Comparison of ENCODE assay signal across 15 mouse cellular contexts in the genomic region with DNA sequence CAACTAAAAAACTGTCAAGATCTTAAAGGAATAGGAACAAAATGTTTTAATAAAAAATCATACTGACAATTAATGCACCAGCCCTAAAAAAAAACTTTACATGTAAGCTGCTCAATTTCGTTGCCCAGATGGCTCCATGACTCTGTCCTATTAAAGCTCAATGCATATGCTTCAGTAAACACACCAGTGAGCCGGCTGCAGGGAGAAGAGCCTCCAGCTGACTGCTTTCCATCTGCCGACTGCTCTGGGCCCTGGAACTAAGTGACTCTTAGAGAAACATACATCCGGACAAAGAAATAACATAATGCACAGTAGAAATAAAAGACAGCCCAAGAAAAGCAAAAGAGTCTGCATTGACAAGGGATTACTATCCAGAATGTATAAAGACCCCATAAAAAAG. TPM values are rescaled to one million over a fixed set of nuclear protein-coding genes. Genes with fewer than 3 reads are reported as not detected.
DNase-seq lines count a peak whose midpoint lies in the region; ATAC-seq lines count a peak whose summit lies in the region.
"Had no signal": no experiment of that assay in that cellular context is flagged by ENCODE, and none has a peak within 500 bp of the region (broad histone marks: within the 10 kb centered on the region; RNA-seq: fewer than 3 reads in every experiment).

No protein-coding gene starts in this region.

- WGBS in hindbrain, embryonic 14.5 days = 15% methylated on average over 4 of the region's 4 CpGs
- WGBS in hindbrain, embryonic 10.5 days = 32% methylated on average over 4 of the region's 4 CpGs
- WGBS in neural tube, embryonic 11.5 days = 31% methylated on average over 4 of the region's 4 CpGs

- no peaks in the 10 kb centered on the region for H3K27me3 ChIP-seq in hindbrain, embryonic 14.5 days (ENCODE audit: control insufficient read depth, insufficient read depth, low read length)
- H3K27me3 ChIP-seq in hindbrain, embryonic 10.5 days (ENCODE audit: insufficient read depth, poor library complexity, severe bottlenecking) = no peaks in the 10 kb centered on the region
- no peaks in the 10 kb centered on the region for H3K27me3 ChIP-seq in neural tube, embryonic 11.5 days (ENCODE audit: control insufficient read depth, insufficient read depth, low read length)
- H3K27me3 ChIP-seq: embryonic facial prominence, embryonic 15.5 days had no signal

- no peaks in the 10 kb centered on the region for H3K36me3 ChIP-seq in hindbrain, embryonic 14.5 days (replicated peaks; ENCODE audit: control insufficient read depth, insufficient read depth)
- no peaks in the 10 kb centered on the region for H3K36me3 ChIP-seq in hindbrain, embryonic 10.5 days
- no peaks in the 10 kb centered on the region for H3K36me3 ChIP-seq in neural tube, embryonic 11.5 days (ENCODE audit: control insufficient read depth, insufficient read depth, low read length)
- H3K36me3 ChIP-seq: embryonic facial prominence, embryonic 15.5 days had no signal

- H3K4me1 ChIP-seq in hindbrain, embryonic 14.5 days (replicated peaks; ENCODE audit: control insufficient read depth, insufficient read depth, low read length) = no peaks in the 10 kb centered on the region
- H3K4me1 ChIP-seq in hindbrain, embryonic 10.5 days (replicated peaks) = peaks cover 13% of the 10 kb centered on the region
- no peaks in the 10 kb centered on the region for H3K4me1 ChIP-seq in neural tube, embryonic 11.5 days (ENCODE audit: control insufficient read depth, insufficient read depth, low read length)
- H3K4me1 ChIP-seq: embryonic facial prominence, embryonic 15.5 days had no signal

- H3K4me3 ChIP-seq in hindbrain, embryonic 14.5 days (replicated peaks; ENCODE audit: low read length) = no peak overlapping the region
- no peak overlapping the region for H3K4me3 ChIP-seq in hindbrain, embryonic 10.5 days
- H3K4me3 ChIP-seq in neural tube, embryonic 11.5 days (ENCODE audit: low read depth, low read length) = no peak overlapping the region
- H3K4me3 ChIP-seq: embryonic facial prominence, embryonic 15.5 days had no signal

- no peak overlapping the region for H3K9ac ChIP-seq in hindbrain, embryonic 14.5 days
- no peak overlapping the region for H3K9ac ChIP-seq in neural tube, embryonic 11.5 days (ENCODE audit: low read length)
- H3K9ac ChIP-seq: embryonic facial prominence, embryonic 15.5 days had no signal

- no peak overlapping the region for H3K4me2 ChIP-seq in hindbrain, embryonic 14.5 days (replicated peaks)
- H3K4me2 ChIP-seq in neural tube, embryonic 11.5 days (ENCODE audit: low read depth) = no peak overlapping the region
- H3K4me2 ChIP-seq: embryonic facial prominence, embryonic 15.5 days had no signal

- no peak for ATAC-seq in hindbrain, embryonic 14.5 days (ENCODE audit: low FRiP score)
- no peak for ATAC-seq in neural tube, embryonic 11.5 days (ENCODE audit: insufficient read depth, low FRiP score, low TSS enrichment)
- ATAC-seq: CD4-positive, CD25-positive, alpha-beta regulatory T cell, adult 4 months; intestine, embryonic 16.5 days had no signal

- DNase-seq in hindbrain, embryonic 14.5 days (ENCODE audit: low spot score) = peak; percentile 29
- DNase-seq in hindbrain, embryonic 10.5 days (ENCODE audit: low spot score) = no peak
- DNase-seq in neural tube, embryonic 11.5 days (ENCODE audit: low spot score) = peak; percentile 13
- no peak for DNase-seq in neural tube, embryonic 10.5 days (ENCODE audit: extremely low spot score, low spot score)
- peak; percentile 85 for DNase-seq in cerebellum, adult 9-11 months
- peak; percentile 68 for DNase-seq in retina, embryonic 14.5 days (ENCODE audit: low spot score)
- DNase-seq in spleen, postnatal 4 days (ENCODE audit: low spot score in 2 of 2) = no peak
- DNase-seq in adrenal gland, postnatal 4 days (ENCODE audit: low spot score in 2 of 2) = no peak
- DNase-seq: heart, adult 11 months; heart, postnatal 10 days; kidney, postnatal 14 days; lung, postnatal 10 days had no signal

- H3K9me3 ChIP-seq in hindbrain, embryonic 14.5 days (ENCODE audit: control insufficient read depth, low read length) = no peaks in the 10 kb centered on the region
- no peaks in the 10 kb centered on the region for H3K9me3 ChIP-seq in hindbrain, embryonic 10.5 days
- H3K9me3 ChIP-seq in neural tube, embryonic 11.5 days (ENCODE audit: control insufficient read depth, low read length) = no peaks in the 10 kb centered on the region
- H3K9me3 ChIP-seq: embryonic facial prominence, embryonic 15.5 days had no signal

- no peak overlapping the region for H3K27ac ChIP-seq in hindbrain, embryonic 14.5 days
- no peak overlapping the region for H3K27ac ChIP-seq in hindbrain, embryonic 10.5 days
- no peak overlapping the region for H3K27ac ChIP-seq in neural tube, embryonic 11.5 days (ENCODE audit: low read depth, low read length)
- H3K27ac ChIP-seq: embryonic facial prominence, embryonic 15.5 days had no signal

RNA-seq across cellular contexts. Expression of gene Rps6ka5, which starts 30.2 kb away (rescaled TPM):
- polyA plus RNA-seq in hindbrain, embryonic 14.5 days (2014; fragmentation: Nextera tagmentation; extraction: Ambion mirVana) = 6.3 and 7.2 TPM in 2 replicates
- 2.6 and 2.8 TPM in 2 replicates for polyA plus RNA-seq in hindbrain, embryonic 10.5 days (2016; fragmentation: Nextera tagmentation; extraction: Ambion mirVana)
- polyA plus RNA-seq in neural tube, embryonic 11.5 days (2014; fragmentation: Nextera tagmentation; extraction: Ambion mirVana) = 3.6 and 4.5 TPM in 2 replicates
- 10 to 100 TPM; 10.7 to 12.0 TPM for total RNA-seq in adrenal gland, postnatal 4 days (2021)

Comparison
In these comparisons a context has a peak if more than half of its experiments do, and no peak if none do; other contexts are left out.
1. DNase-seq: peak in hindbrain, embryonic 14.5 days (single experiment), neural tube, embryonic 11.5 days (single experiment), cerebellum, adult 9-11 months (single experiment) and retina, embryonic 14.5 days (single experiment); none in hindbrain, embryonic 10.5 days (single experiment), neural tube, embryonic 10.5 days (single experiment), spleen, postnatal 4 days (0 of 2) and adrenal gland, postnatal 4 days (0 of 2).